Mouse (Mus musculus): ENCODE measurements around the gene Nptn. TPM values are rescaled to one million over a fixed set of nuclear protein-coding genes. Genes with fewer than 3 reads are reported as not detected.

Gene Nptn
- polyA plus RNA-seq, 1 experiment: 1,109 TPM

- H3K4me1 ChIP-seq (ENCODE audit: control insufficient read depth, insufficient read depth, low read length): no peaks in the 10 kb centered on the region
- no peak overlapping the region for H3K4me3 ChIP-seq (ENCODE audit: insufficient read depth, low read length)
Measured at GRCm38 (mm10) chr9:58659331-58659730, 77.3 kb downstream of the Nptn start.

GRCm38 (mm10) chr9:58659989-58660388 lies 77.9 kb downstream of the Nptn start:
- no peak for TF ChIP-seq CTCF (IDR thresholded peaks at IDR 0.05; ENCODE audit: extremely low read depth, insufficient read depth, low read length)
- TF ChIP-seq POLR2A (IDR thresholded peaks at IDR 0.05; ENCODE audit: extremely low read depth, insufficient read depth, low read length): no peak
- Histone ChIP-seq H3K27ac (ENCODE audit: insufficient read depth, low read length) (no peak overlapping the region), H3K4me3 (ENCODE audit: insufficient read depth, low read length) (no peak overlapping the region), H3K4me1 (ENCODE audit: control insufficient read depth, insufficient read depth, low read length) (no peaks in the 10 kb centered on the region)

More at GRCm38 (mm10) chr9:58659331-58659730, 77.3 kb downstream of the Nptn start:
- no peak overlapping the region for H3K27ac ChIP-seq (ENCODE audit: insufficient read depth, low read length)
- no peak for TF ChIP-seq POLR2A (IDR thresholded peaks at IDR 0.05; ENCODE audit: extremely low read depth, insufficient read depth, low read length)
- TF ChIP-seq CTCF (IDR thresholded peaks at IDR 0.05; ENCODE audit: extremely low read depth, insufficient read depth, low read length): no peak

- H3K4me1 ChIP-seq (ENCODE audit: control insufficient read depth, insufficient read depth, low read length): no peaks in the 10 kb centered on the region
- no peak overlapping the region for H3K27ac ChIP-seq (ENCODE audit: insufficient read depth, low read length)
- H3K4me3 ChIP-seq (ENCODE audit: insufficient read depth, low read length): no peak overlapping the region
- TF ChIP-seq POLR2A (IDR thresholded peaks at IDR 0.05; ENCODE audit: extremely low read depth, insufficient read depth, low read length): no peak
- TF ChIP-seq CTCF (IDR thresholded peaks at IDR 0.05; ENCODE audit: extremely low read depth, insufficient read depth, low read length): no peak
Measured at GRCm38 (mm10) chr9:58660673-58661072, 78.6 kb downstream of the Nptn start.

- Histone ChIP-seq H3K4me3 (ENCODE audit: insufficient read depth, low read length) (no peak overlapping the region), H3K27ac (ENCODE audit: insufficient read depth, low read length) (no peak overlapping the region), H3K4me1 (ENCODE audit: control insufficient read depth, insufficient read depth, low read length) (no peaks in the 10 kb centered on the region)
- 0 out of 2 replicates have a peak, but pooled peaks have one; percentile 19 for TF ChIP-seq CTCF (IDR thresholded peaks at IDR 0.05; ENCODE audit: extremely low read depth, insufficient read depth, low read length)
- no peak for TF ChIP-seq POLR2A (IDR thresholded peaks at IDR 0.05; ENCODE audit: extremely low read depth, insufficient read depth, low read length)
Measured at GRCm38 (mm10) chr9:58662007-58662406, 80.0 kb downstream of the Nptn start.

GRCm38 (mm10) chr9:58662791-58663190 lies 80.8 kb downstream of the Nptn start:
- Histone ChIP-seq H3K4me3 (ENCODE audit: insufficient read depth, low read length) (no peak overlapping the region), H3K27ac (ENCODE audit: insufficient read depth, low read length) (no peak overlapping the region), H3K4me1 (ENCODE audit: control insufficient read depth, insufficient read depth, low read length) (no peaks in the 10 kb centered on the region)
- TF ChIP-seq CTCF (IDR thresholded peaks at IDR 0.05; ENCODE audit: extremely low read depth, insufficient read depth, low read length) (no peak), POLR2A (IDR thresholded peaks at IDR 0.05; ENCODE audit: extremely low read depth, insufficient read depth, low read length) (no peak)

GRCm38 (mm10) chr9:58665492-58665891 lies 83.5 kb downstream of the Nptn start:
- no peak overlapping the region for H3K27ac ChIP-seq (ENCODE audit: insufficient read depth, low read length)
- no peak overlapping the region for H3K4me3 ChIP-seq (ENCODE audit: insufficient read depth, low read length)
- TF ChIP-seq POLR2A (IDR thresholded peaks at IDR 0.05; ENCODE audit: extremely low read depth, insufficient read depth, low read length) (no peak), CTCF (IDR thresholded peaks at IDR 0.05; ENCODE audit: extremely low read depth, insufficient read depth, low read length) (no peak)

GRCm38 (mm10) chr9:58666191-58666590 lies 84.2 kb downstream of the Nptn start:
- Histone ChIP-seq H3K4me3 (ENCODE audit: insufficient read depth, low read length) (no peak overlapping the region), H3K4me1 (ENCODE audit: control insufficient read depth, insufficient read depth, low read length) (no peaks in the 10 kb centered on the region), H3K27ac (ENCODE audit: insufficient read depth, low read length) (no peak overlapping the region)
- TF ChIP-seq CTCF (IDR thresholded peaks at IDR 0.05; ENCODE audit: extremely low read depth, insufficient read depth, low read length) (0 out of 2 replicates have a peak, but pooled peaks have one; percentile 3), POLR2A (IDR thresholded peaks at IDR 0.05; ENCODE audit: extremely low read depth, insufficient read depth, low read length) (no peak)

More at GRCm38 (mm10) chr9:58665492-58665891, 83.5 kb downstream of the Nptn start:
- no peaks in the 10 kb centered on the region for H3K4me1 ChIP-seq (ENCODE audit: control insufficient read depth, insufficient read depth, low read length)

- Histone ChIP-seq H3K4me1 (ENCODE audit: control insufficient read depth, insufficient read depth, low read length) (no peaks in the 10 kb centered on the region), H3K27ac (ENCODE audit: insufficient read depth, low read length) (no peak overlapping the region), H3K4me3 (ENCODE audit: insufficient read depth, low read length) (no peak overlapping the region)
- TF ChIP-seq CTCF (IDR thresholded peaks at IDR 0.05; ENCODE audit: extremely low read depth, insufficient read depth, low read length) (no peak), POLR2A (IDR thresholded peaks at IDR 0.05; ENCODE audit: extremely low read depth, insufficient read depth, low read length) (no peak)
Measured at GRCm38 (mm10) chr9:58667244-58667643, 85.2 kb downstream of the Nptn start.

GRCm38 (mm10) chr9:58668171-58668570 lies 86.1 kb downstream of the Nptn start:
- no peak overlapping the region for H3K4me3 ChIP-seq (ENCODE audit: insufficient read depth, low read length)
- H3K4me1 ChIP-seq (ENCODE audit: control insufficient read depth, insufficient read depth, low read length): no peaks in the 10 kb centered on the region
- H3K27ac ChIP-seq (ENCODE audit: insufficient read depth, low read length): no peak overlapping the region
- TF ChIP-seq POLR2A (IDR thresholded peaks at IDR 0.05; ENCODE audit: extremely low read depth, insufficient read depth, low read length) (no peak), CTCF (IDR thresholded peaks at IDR 0.05; ENCODE audit: extremely low read depth, insufficient read depth, low read length) (no peak)

- no peaks in the 10 kb centered on the region for H3K4me1 ChIP-seq (ENCODE audit: control insufficient read depth, insufficient read depth, low read length)
- TF ChIP-seq POLR2A (IDR thresholded peaks at IDR 0.05; ENCODE audit: extremely low read depth, insufficient read depth, low read length) (no peak), CTCF (IDR thresholded peaks at IDR 0.05; ENCODE audit: extremely low read depth, insufficient read depth, low read length) (no peak)
- no peak overlapping the region for H3K4me3 ChIP-seq (ENCODE audit: insufficient read depth, low read length)
Measured at GRCm38 (mm10) chr9:58669071-58669470, 87.0 kb downstream of the Nptn start.

More at GRCm38 (mm10) chr9:58669071-58669470, 87.0 kb downstream of the Nptn start:
- no peak overlapping the region for H3K27ac ChIP-seq (ENCODE audit: insufficient read depth, low read length)
